Mouse (Mus musculus): ENCODE measurements around the gene Gm12845. TPM values are rescaled to one million over a fixed set of nuclear protein-coding genes. Genes with fewer than 3 reads are reported as not detected.

Gm12845 gene
- polyA plus RNA-seq, 1 experiment from 2014 or later: not detected

- no peaks in the 10 kb centered on the region for H3K4me1 ChIP-seq (ENCODE audit: control insufficient read depth in 2 of 2, insufficient read depth in 2 of 2, low read length in 2 of 2)
- H3K9me3 ChIP-seq (ENCODE audit: control insufficient read depth, low read length): no peaks in the 10 kb centered on the region
- H3K4me2 ChIP-seq (ENCODE audit: low read length): no peak overlapping the region
- H3K27me3 ChIP-seq (ENCODE audit: control insufficient read depth, insufficient read depth, low read length): no peaks in the 10 kb centered on the region
- no peak overlapping the region for H3K9ac ChIP-seq (ENCODE audit: low read length)
- no peak overlapping the region for H3K27ac ChIP-seq (replicated peaks in 1 of 2; ENCODE audit: control insufficient read depth in 1 of 2, insufficient read depth in 1 of 2, low read depth in 2 of 2, low read length in 2 of 2)
- 89% methylated on average over 5 of the region's 5 CpGs for WGBS
- H3K36me3 ChIP-seq (ENCODE audit: control insufficient read depth, insufficient read depth, low read length): no peaks in the 10 kb centered on the region
- no peak overlapping the region for H3K4me3 ChIP-seq (ENCODE audit: control insufficient read depth in 1 of 2, insufficient read depth in 1 of 2, low read depth in 1 of 2, low read length in 2 of 2)
- ATAC-seq (ENCODE audit: insufficient number of reproducible peaks, insufficient read depth, low FRiP score, low read depth): no peak
Observed at GRCm38 (mm10) chr4:117760151-117760550, 35.9 kb downstream of the Gm12845 start.

DNA sequence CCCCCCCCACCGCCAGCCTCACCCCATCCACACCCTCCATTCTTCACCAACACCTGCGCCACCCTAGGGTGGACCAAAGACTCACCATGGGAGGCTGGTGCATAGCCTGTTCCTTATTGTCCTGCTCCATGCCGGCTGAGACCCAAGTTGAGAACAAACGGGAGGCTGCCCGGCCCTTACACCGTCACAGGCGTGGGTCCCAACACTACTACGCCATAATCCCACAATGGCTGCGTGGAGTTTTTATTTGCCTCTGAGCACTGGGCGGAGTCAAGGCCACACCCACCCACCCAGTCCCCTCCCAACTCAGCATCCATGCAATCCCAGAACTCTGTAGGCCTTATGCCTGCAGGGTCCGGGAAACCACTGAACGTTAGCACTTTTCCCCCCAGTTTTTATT lies 41.2 kb downstream of the Gm12845 start, which contains the start of gene Klf17:
TSS of gene Klf17 (minus strand) at position 233 of the 400 bp plus-strand sequence.
- no peak within 1 kb of the TSS for H3K4me3 ChIP-seq (ENCODE audit: control insufficient read depth in 1 of 2, insufficient read depth in 1 of 2, low read depth in 1 of 2, low read length in 2 of 2)
- H3K9me3 ChIP-seq (ENCODE audit: control insufficient read depth, low read length): no peaks in the 10 kb centered on the region
- H3K27ac ChIP-seq (replicated peaks in 1 of 2; ENCODE audit: control insufficient read depth in 1 of 2, insufficient read depth in 1 of 2, low read depth in 2 of 2, low read length in 2 of 2): no peak within 1 kb of the TSS
- ATAC-seq (ENCODE audit: insufficient number of reproducible peaks, insufficient read depth, low FRiP score, low read depth): no peak
- WGBS: 74% methylated on average over 12 of the region's 12 CpGs
- no peaks in the 10 kb centered on the region for H3K36me3 ChIP-seq (ENCODE audit: control insufficient read depth, insufficient read depth, low read length)
- H3K4me1 ChIP-seq (ENCODE audit: control insufficient read depth in 2 of 2, insufficient read depth in 2 of 2, low read length in 2 of 2): no peaks in the 10 kb centered on the region
- H3K4me2 ChIP-seq (ENCODE audit: low read length): no peak within 1 kb of the TSS
- H3K27me3 ChIP-seq (ENCODE audit: control insufficient read depth, insufficient read depth, low read length): no peaks in the 10 kb centered on the region
- no peak within 1 kb of the TSS for H3K9ac ChIP-seq (ENCODE audit: low read length)

GRCm38 (mm10) chr4:117770935-117771334 lies 46.7 kb downstream of the Gm12845 start:
- 19% methylated on average over 5 of the region's 5 CpGs for WGBS
- Histone ChIP-seq H3K9ac (ENCODE audit: low read length) (no peak overlapping the region), H3K4me2 (ENCODE audit: low read length) (no peak overlapping the region), H3K4me1 (ENCODE audit: control insufficient read depth in 2 of 2, insufficient read depth in 2 of 2, low read length in 2 of 2) (no peaks in the 10 kb centered on the region), H3K9me3 (ENCODE audit: control insufficient read depth, low read length) (no peaks in the 10 kb centered on the region), H3K27me3 (ENCODE audit: control insufficient read depth, insufficient read depth, low read length) (no peaks in the 10 kb centered on the region), H3K4me3 (ENCODE audit: control insufficient read depth in 1 of 2, insufficient read depth in 1 of 2, low read depth in 1 of 2, low read length in 2 of 2) (no peak overlapping the region), H3K36me3 (ENCODE audit: control insufficient read depth, insufficient read depth, low read length) (no peaks in the 10 kb centered on the region), H3K27ac (replicated peaks in 1 of 2; ENCODE audit: control insufficient read depth in 1 of 2, insufficient read depth in 1 of 2, low read depth in 2 of 2, low read length in 2 of 2) (no peak overlapping the region)
- no peak for ATAC-seq (ENCODE audit: insufficient number of reproducible peaks, insufficient read depth, low FRiP score, low read depth)

GRCm38 (mm10) chr4:117772960-117773359 lies 48.7 kb downstream of the Gm12845 start:
- Histone ChIP-seq H3K27ac (replicated peaks in 1 of 2; ENCODE audit: control insufficient read depth in 1 of 2, insufficient read depth in 1 of 2, low read depth in 2 of 2, low read length in 2 of 2) (no peak overlapping the region), H3K9ac (ENCODE audit: low read length) (no peak overlapping the region), H3K27me3 (ENCODE audit: control insufficient read depth, insufficient read depth, low read length) (no peaks in the 10 kb centered on the region), H3K4me1 (ENCODE audit: control insufficient read depth in 2 of 2, insufficient read depth in 2 of 2, low read length in 2 of 2) (no peaks in the 10 kb centered on the region), H3K4me3 (ENCODE audit: control insufficient read depth in 1 of 2, insufficient read depth in 1 of 2, low read depth in 1 of 2, low read length in 2 of 2) (no peak overlapping the region), H3K36me3 (ENCODE audit: control insufficient read depth, insufficient read depth, low read length) (no peaks in the 10 kb centered on the region), H3K4me2 (ENCODE audit: low read length) (no peak overlapping the region), H3K9me3 (ENCODE audit: control insufficient read depth, low read length) (no peaks in the 10 kb centered on the region)
- 47% methylated on average over 9 of the region's 9 CpGs for WGBS
- no peak for ATAC-seq (ENCODE audit: insufficient number of reproducible peaks, insufficient read depth, low FRiP score, low read depth)

Other genes with a start within 250 kb of the Gm12845 start
- gene Rnf220, start 227.4 kb upstream of the Gm12845 start, polyA plus RNA-seq (2014; fragmentation: Nextera tagmentation; extraction: Ambion mirVana): 31.5 and 36.4 TPM in 2 replicates
- 128 and 130 TPM in 2 replicates for gene Eri3, start 174.0 kb upstream of the Gm12845 start, polyA plus RNA-seq (2014; fragmentation: Nextera tagmentation; extraction: Ambion mirVana)
- gene Dmap1, start 42.1 kb upstream of the Gm12845 start, polyA plus RNA-seq (2014; fragmentation: Nextera tagmentation; extraction: Ambion mirVana): 46.4 and 49.5 TPM in 2 replicates
- gene Klf17, start 41.2 kb downstream of the Gm12845 start, polyA plus RNA-seq (2014; fragmentation: Nextera tagmentation; extraction: Ambion mirVana): not detected in 2 replicates
- gene Slc6a9, start 110.1 kb downstream of the Gm12845 start, polyA plus RNA-seq (2014; fragmentation: Nextera tagmentation; extraction: Ambion mirVana): 3.6 and 5.9 TPM in 2 replicates
- 0.49 and 0.70 TPM in 2 replicates for gene Ccdc24, start 148.1 kb downstream of the Gm12845 start, polyA plus RNA-seq (2014; fragmentation: Nextera tagmentation; extraction: Ambion mirVana)
- 13.8 and 18.2 TPM in 2 replicates for gene B4galt2, start 159.1 kb downstream of the Gm12845 start, polyA plus RNA-seq (2014; fragmentation: Nextera tagmentation; extraction: Ambion mirVana)
- 222 and 250 TPM in 2 replicates for gene Atp6v0b, start 162.9 kb downstream of the Gm12845 start, polyA plus RNA-seq (2014; fragmentation: Nextera tagmentation; extraction: Ambion mirVana)
- 10.4 and 10.6 TPM in 2 replicates for gene Dph2, start 167.6 kb downstream of the Gm12845 start, polyA plus RNA-seq (2014; fragmentation: Nextera tagmentation; extraction: Ambion mirVana)
- 35.5 and 36.4 TPM in 2 replicates for gene Ipo13, start 190.6 kb downstream of the Gm12845 start, polyA plus RNA-seq (2014; fragmentation: Nextera tagmentation; extraction: Ambion mirVana)
- gene Artn, start 205.4 kb downstream of the Gm12845 start, polyA plus RNA-seq (2014; fragmentation: Nextera tagmentation; extraction: Ambion mirVana): 0.81 and 0.85 TPM in 2 replicates